Mouse (Mus musculus) olfactory bulb, adult 2 months (tissue): ENCODE data around the gene Gm10563.

Source experiments
- CTCF ChIP-seq: fragments of 200-500 bp; IDR thresholded peaks from 2 replicates; pipeline ENCODE4 v1.5.1; 2012; ENCODE audit warnings: low read depth, mild to moderate bottlenecking, low read length, moderate library complexity; ENCODE audit not compliant: insufficient read depth
- POLR2A ChIP-seq: fragments of 200-500 bp; IDR thresholded peaks from 2 replicates; pipeline ENCODE4 v1.6.1; 2012; ENCODE audit warnings: mild to moderate bottlenecking, low read depth, low read length, moderate library complexity; ENCODE audit not compliant: insufficient read depth

DNA sequence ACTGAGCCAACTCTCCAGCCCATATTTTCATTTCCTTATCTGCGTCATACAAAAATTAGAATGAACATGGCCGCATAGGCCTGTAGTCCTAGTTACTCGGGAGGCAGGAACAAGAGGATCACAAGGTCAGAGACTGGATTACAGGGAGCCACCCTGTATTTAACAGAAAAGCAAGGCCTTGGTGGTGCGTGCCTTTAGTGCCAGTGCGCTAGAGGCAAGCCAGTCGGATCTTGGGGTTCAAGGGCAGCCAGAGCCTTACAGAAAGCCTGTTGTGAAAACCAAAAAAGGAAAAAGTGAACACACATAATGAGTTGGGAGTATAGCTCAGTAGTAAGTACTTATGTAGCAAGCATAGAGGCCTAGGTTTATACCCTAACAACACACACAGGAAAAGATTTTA is 75.4 kb downstream of the Gm10563 start:
- TF ChIP-seq POLR2A (no peak), CTCF (no peak)
